Mouse (Mus musculus) 416B (cell line): ENCODE results near the gene Wdr5.

Experiments
- DNase-seq: peaks from one replicate; pipeline ENCODE4 v3.0.0; 2011; ENCODE audit warnings: low read depth

The Wdr5 gene

GRCm38 (mm10) chr2:27514639-27515328 is at the start of gene Wdr5:
Gene Wdr5, plus strand, starts transcription at chr2:27515157.
- DNase-seq: peak; percentile 98

GRCm38 (mm10) chr2:27469292-27469990 is 45.5 kb upstream of the Wdr5 start:
- peak; percentile 31 for DNase-seq

- no peak for DNase-seq
Measured at GRCm38 (mm10) chr2:27469991-27470355, 45.0 kb upstream of the Wdr5 start.

- DNase-seq: no peak
Measured at GRCm38 (mm10) chr2:27470535-27470934, 44.4 kb upstream of the Wdr5 start.

GRCm38 (mm10) chr2:27471170-27471584 is 43.8 kb upstream of the Wdr5 start:
- no peak for DNase-seq

GRCm38 (mm10) chr2:27473061-27473765 is 41.7 kb upstream of the Wdr5 start:
- no peak for DNase-seq

GRCm38 (mm10) chr2:27473911-27474310 is 41.0 kb upstream of the Wdr5 start:
- no peak for DNase-seq

- DNase-seq: peak; percentile 59
Measured at GRCm38 (mm10) chr2:27474621-27475484, 40.1 kb upstream of the Wdr5 start.

- peak; percentile 88 for DNase-seq
Measured at GRCm38 (mm10) chr2:27475495-27476302, 39.3 kb upstream of the Wdr5 start.

GRCm38 (mm10) chr2:27476303-27477192 is 38.4 kb upstream of the Wdr5 start:
- DNase-seq: no peak

- peak; percentile 49 for DNase-seq
Measured at GRCm38 (mm10) chr2:27479821-27480220, 35.1 kb upstream of the Wdr5 start.

- peak; percentile 63 for DNase-seq
Measured at GRCm38 (mm10) chr2:27480367-27480766, 34.6 kb upstream of the Wdr5 start.

GRCm38 (mm10) chr2:27482265-27482861 is 32.6 kb upstream of the Wdr5 start:
- peak; percentile 65 for DNase-seq

- DNase-seq: no peak
Measured at GRCm38 (mm10) chr2:27486725-27487124, 28.2 kb upstream of the Wdr5 start.

- DNase-seq: peak; percentile 93
Measured at GRCm38 (mm10) chr2:27487336-27488049, 27.5 kb upstream of the Wdr5 start.

GRCm38 (mm10) chr2:27488362-27488761 is 26.6 kb upstream of the Wdr5 start:
- no peak for DNase-seq

- no peak for DNase-seq
Measured at GRCm38 (mm10) chr2:27490939-27491338, 24.0 kb upstream of the Wdr5 start.

- DNase-seq: peak; percentile 62
Measured at GRCm38 (mm10) chr2:27493971-27494370, 21.0 kb upstream of the Wdr5 start.
